Mouse (Mus musculus) liver, embryonic 14.5 days (tissue): ENCODE data around the gene Il3ra. TPM values are rescaled to one million over a fixed set of nuclear protein-coding genes. Genes with fewer than 3 reads are reported as not detected.
A peak's percentile ranks its signal among the peaks of the same experiment; 100 is the strongest.

Experiments used
- ATAC-seq: fragments of 200-750 bp; cut with Nextera tagmentation; 2 replicates; pipeline ENCODE4 v1.8.0; 2017; ENCODE audit warnings: moderate number of reproducible peaks, mild to moderate bottlenecking, moderate library complexity; ENCODE audit not compliant: insufficient read depth
- DNase-seq, 3 experiments: peaks; one replicate each; pipeline ENCODE4 v3.0.0-alpha.2; 2012 to 2013; ENCODE audit warnings: low read depth in 3 of 3, low spot score in 3 of 3
- H3K27ac ChIP-seq: fragments of 300-500 bp; sonication (generic); 2 replicates; pipeline ENCODE4 v1.5.1; 2014; ENCODE audit warnings: moderate library complexity, mild to moderate bottlenecking, control low read depth, inconsistent platforms
- H3K27me3 ChIP-seq: fragments of 300-500 bp; sonication (generic); 2 replicates; pipeline ENCODE4 v1.6.1; 2014; ENCODE audit warnings: mild to moderate bottlenecking, low read length, moderate library complexity; ENCODE audit not compliant: control insufficient read depth, insufficient read depth
- H3K36me3 ChIP-seq: fragments of 300-500 bp; sonication (generic); replicated peaks from 2 replicates; pipeline ENCODE4 v1.6.1; 2014; ENCODE audit warnings: low read depth; ENCODE audit not compliant: control insufficient read depth, insufficient read depth
- H3K4me1 ChIP-seq, 2 experiments: fragments of 200-500 bp in 1 of 2; fragments of 300-500 bp in 1 of 2; sonication (generic) in 1 of 2; replicated peaks; 2 replicates each; pipeline ENCODE4 v1.6.1; 2012 to 2014; ENCODE audit warnings: antibody characterized with exemption in 1 of 2, inconsistent platforms in 1 of 2, low read length in 1 of 2; ENCODE audit not compliant: control insufficient read depth in 2 of 2, insufficient read depth in 2 of 2
- H3K4me2 ChIP-seq: fragments of 300-500 bp; sonication (generic); 2 replicates; pipeline ENCODE4 v1.6.1; 2014; ENCODE audit warnings: low read depth, mild to moderate bottlenecking, control low read depth, moderate library complexity
- H3K4me3 ChIP-seq, 2 experiments: fragments of 200-500 bp in 1 of 2; fragments of 300-500 bp in 1 of 2; sonication (generic) in 1 of 2; 2 replicates each; pipeline ENCODE4 v1.5.1; 2012 to 2014; ENCODE audit warnings: low read depth in 2 of 2, low read length in 2 of 2, mild to moderate bottlenecking in 2 of 2, control low read depth in 1 of 2, inconsistent platforms in 1 of 2, moderate library complexity in 1 of 2; ENCODE audit not compliant: insufficient read depth in 1 of 2
- H3K9ac ChIP-seq: fragments of 300-500 bp; sonication (generic); replicated peaks from 2 replicates; pipeline ENCODE4 v1.6.1; 2014; ENCODE audit warnings: mild to moderate bottlenecking, control low read depth, moderate library complexity
- H3K9me3 ChIP-seq: fragments of 300-500 bp; sonication (generic); 2 replicates; pipeline ENCODE4 v1.6.1; 2016; ENCODE audit warnings: low read length, mixed read lengths; ENCODE audit not compliant: control insufficient read depth
- CTCF ChIP-seq: IDR thresholded peaks from 2 replicates; pipeline ENCODE4 v1.5.1; 2016; ENCODE audit warnings: antibody characterized with exemption, low read depth, control low read depth
- EP300 ChIP-seq: IDR thresholded peaks from 2 replicates; pipeline ENCODE4 v1.6.1; 2016; ENCODE audit warnings: antibody characterized with exemption, low read depth
- WGBS: fragments of 180-500 bp; shearing (Covaris S2); extraction: QIAGEN DNeasy Blood & Tissue Kit; methylation state at CpG from one replicate; pipeline ENCODE4 v1.1.7; 2014; ENCODE audit not compliant: insufficient replicate concordance; 5-methylcytosine and 5-hydroxymethylcytosine counted together
- polyA plus RNA-seq, 2 experiments: library from polyadenylated mRNA; depleted of rRNA in 1 of 2; stranded (reverse) in 1 of 2; unstranded in 1 of 2; fragments of >200 nt; fragmentation: Nextera tagmentation in 1 of 2; extraction: Ambion mirVana in 1 of 2; gene quantifications; 2 replicates each; pipeline versions ENCODE4 v1.2.1 to v1.2.3; 2012 to 2014

Gene Il3ra
- polyA plus RNA-seq, 2 experiments, result 1.7 to 6.1 TPM

DNA sequence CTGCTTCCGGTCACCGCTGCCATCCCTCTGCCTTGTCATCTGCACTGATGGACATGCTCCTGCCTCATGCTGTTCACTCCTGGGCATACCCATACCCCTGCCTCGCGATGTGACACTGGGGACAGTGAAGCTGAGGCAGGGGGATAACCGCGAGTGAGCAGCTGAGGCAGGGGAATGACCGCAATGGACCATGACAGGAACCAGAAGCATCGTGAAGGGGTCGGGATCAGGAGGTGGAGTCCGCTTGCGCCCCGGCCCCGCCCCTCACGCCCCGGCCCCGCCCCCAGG, 682 bp downstream of the Il3ra start:
- no peak for TF ChIP-seq CTCF
- H3K36me3 ChIP-seq, result no peaks in the 10 kb centered on the region
- ATAC-seq (no peak), DNase-seq (no peak)
- no peak overlapping the region for H3K27ac ChIP-seq
- H3K4me2 ChIP-seq, result peak overlapping the region; percentile 73
- H3K9me3 ChIP-seq, result peaks cover 22% of the 10 kb centered on the region
- H3K27me3 ChIP-seq, result no peaks in the 10 kb centered on the region
- H3K4me1 ChIP-seq, result 0 out of 4 replicates have a peak, but pooled peaks cover 0 to 1% of the 10 kb centered on the region in 2 experiments
- 18% methylated on average over 15 of the region's 16 CpGs for WGBS
- no peak overlapping the region for H3K9ac ChIP-seq
- H3K4me3 ChIP-seq, result peak overlapping the region; percentile 61 to 68

DNA sequence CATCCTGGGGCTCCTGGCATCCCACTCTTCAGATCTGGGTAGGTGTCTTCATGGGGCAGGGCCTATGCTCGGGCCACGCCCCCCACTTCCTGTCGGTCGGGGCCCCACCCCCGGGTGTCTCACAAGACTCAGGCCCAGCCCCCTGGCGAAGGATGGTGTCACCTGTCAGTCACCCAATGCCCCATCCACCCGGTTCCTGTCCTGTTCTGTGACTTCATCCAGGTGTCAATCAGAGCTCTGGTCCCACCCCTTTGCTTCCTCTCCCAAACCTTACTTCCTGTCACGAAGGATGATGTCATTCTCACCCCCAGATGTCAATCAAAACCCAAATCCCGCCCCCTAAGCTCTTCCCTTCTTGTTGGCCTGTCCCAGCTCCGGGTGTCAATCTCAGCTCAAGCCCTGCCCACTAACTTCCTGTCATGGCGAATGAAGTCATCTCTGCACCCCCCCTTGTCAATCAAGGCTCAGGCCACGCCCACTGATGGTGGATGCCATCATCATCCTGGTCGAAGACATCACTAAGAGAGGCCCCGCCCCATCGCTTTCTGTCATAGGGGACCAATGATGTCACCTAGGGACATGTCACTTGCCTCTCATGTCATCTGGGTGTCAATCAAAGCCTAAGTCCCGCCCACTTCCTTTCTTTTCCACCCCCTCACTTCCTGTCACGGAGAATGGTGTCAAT, 1.2 kb downstream of the Il3ra start:
- H3K9ac ChIP-seq, result no peak overlapping the region
- DNase-seq, result no peak
- H3K27me3 ChIP-seq, result no peaks in the 10 kb centered on the region
- no peak overlapping the region for H3K4me2 ChIP-seq
- no peak overlapping the region for H3K27ac ChIP-seq
- H3K4me3 ChIP-seq, result no peak overlapping the region
- no peak for ATAC-seq
- peaks cover 22% of the 10 kb centered on the region for H3K9me3 ChIP-seq
- H3K36me3 ChIP-seq, result no peaks in the 10 kb centered on the region
- H3K4me1 ChIP-seq, result 0 out of 4 replicates have a peak, but pooled peaks cover 0 to 1% of the 10 kb centered on the region in 2 experiments
- TF ChIP-seq EP300 (no peak), CTCF (no peak)
- 68% methylated on average over 17 of the region's 17 CpGs for WGBS

DNA sequence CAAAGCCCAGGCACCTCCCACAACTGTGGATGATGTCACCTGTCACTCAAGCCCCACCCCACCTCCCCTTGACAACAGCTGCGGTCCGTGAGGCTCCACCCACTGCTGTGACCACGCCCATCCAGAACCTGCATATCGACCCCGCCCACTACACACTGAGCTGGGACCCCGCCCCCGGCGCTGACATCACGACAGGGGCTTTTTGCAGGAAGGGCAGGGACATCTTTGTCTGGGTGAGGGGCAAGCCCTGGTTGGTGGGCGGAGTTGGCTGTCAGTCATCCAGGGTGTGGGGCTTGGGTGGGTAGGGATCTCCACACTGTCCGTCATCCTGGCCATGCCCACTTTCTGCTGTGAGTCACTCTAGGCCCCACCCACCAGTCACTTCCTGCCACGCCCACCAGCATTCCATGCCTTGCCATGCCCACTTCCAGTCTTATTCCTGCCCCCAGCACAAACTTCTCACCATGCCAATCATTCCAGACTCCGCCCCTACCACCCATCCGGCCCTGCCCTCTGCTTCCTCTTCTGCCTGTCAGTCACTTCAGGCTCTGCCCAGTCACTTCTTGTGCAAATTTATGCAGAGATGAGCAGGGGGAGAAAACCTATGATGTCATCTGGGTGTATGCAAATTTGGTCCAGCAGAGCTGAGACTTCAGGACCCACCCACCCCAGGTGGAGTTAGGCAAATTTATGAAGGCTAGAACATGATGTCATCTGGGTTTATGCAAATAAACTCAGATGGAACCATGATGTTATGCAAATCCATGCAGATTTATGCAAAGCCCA, 2.0 kb downstream of the Il3ra start:
- H3K27me3 ChIP-seq, result no peaks in the 10 kb centered on the region
- 0 out of 4 replicates have a peak, but pooled peaks cover 0 to 1% of the 10 kb centered on the region in 2 experiments for H3K4me1 ChIP-seq
- ATAC-seq (no peak), DNase-seq (no peak)
- no peak overlapping the region for H3K27ac ChIP-seq
- H3K4me2 ChIP-seq, result no peak overlapping the region
- 76% methylated on average over 14 of the region's 14 CpGs for WGBS
- no peak for TF ChIP-seq EP300
- no peak for TF ChIP-seq CTCF
- H3K4me3 ChIP-seq, result no peak overlapping the region
- H3K9ac ChIP-seq, result no peak overlapping the region
- H3K9me3 ChIP-seq, result peaks cover 25% of the 10 kb centered on the region
- no peaks in the 10 kb centered on the region for H3K36me3 ChIP-seq

DNA sequence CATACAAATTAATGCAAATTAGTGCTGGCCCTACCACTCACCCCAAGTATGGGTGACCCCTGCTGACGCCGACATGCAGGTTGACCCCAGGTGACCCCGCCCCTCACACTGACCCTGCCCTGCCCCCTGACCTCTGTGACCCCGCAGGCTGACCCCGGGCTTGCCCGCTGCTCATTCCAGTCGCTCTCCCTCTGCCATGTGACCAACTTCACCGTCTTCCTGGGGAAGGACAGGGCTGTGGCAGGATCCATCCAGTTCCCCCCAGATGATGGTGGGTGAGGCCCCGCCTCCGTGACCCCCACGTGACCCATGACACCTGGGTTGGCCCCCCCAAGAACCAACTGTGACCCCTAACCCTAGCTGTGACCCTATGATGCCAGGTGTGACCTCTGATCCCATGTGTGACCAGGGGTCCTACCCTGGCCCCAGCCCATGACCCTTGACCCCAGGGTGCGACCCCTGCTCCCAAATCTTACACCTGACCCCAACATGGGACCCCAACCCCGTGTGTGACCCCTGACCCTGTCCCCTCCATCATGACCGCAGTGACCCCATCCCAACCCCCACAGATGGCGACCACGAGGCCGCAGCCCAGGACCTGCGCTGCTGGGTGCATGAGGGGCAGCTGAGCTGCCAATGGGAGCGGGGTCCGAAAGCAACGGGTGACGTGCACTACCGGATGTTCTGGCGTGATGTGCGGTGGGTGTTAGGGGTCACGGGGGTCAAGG, 2.8 kb downstream of the Il3ra start:
- DNase-seq (no peak), ATAC-seq (no peak)
- Histone ChIP-seq H3K4me1 (0 out of 4 replicates have a peak, but pooled peaks cover 0 to 1% of the 10 kb centered on the region in 2 experiments), H3K9me3 (peaks cover 30% of the 10 kb centered on the region), H3K27ac (no peak overlapping the region), H3K4me2 (no peak overlapping the region), H3K36me3 (no peaks in the 10 kb centered on the region), H3K27me3 (no peaks in the 10 kb centered on the region), H3K4me3 (no peak overlapping the region), H3K9ac (no peak overlapping the region)
- 89% methylated on average over 26 of the region's 26 CpGs for WGBS
- TF ChIP-seq CTCF (no peak), EP300 (no peak)
